Mouse (Mus musculus) CH12.LX (cell line): ENCODE data around the gene Ptgir. TPM values are rescaled to one million over a fixed set of nuclear protein-coding genes. Genes with fewer than 3 reads are reported as not detected.

Experiments used
- DNase-seq: peaks from one replicate; pipeline ENCODE4 v3.0.0-alpha.2; 2013; ENCODE audit errors: extremely low read depth
- H3K27ac ChIP-seq: 2 replicates; pipeline ENCODE4 v1.5.1; 2012; ENCODE audit warnings: low read depth, mild to moderate bottlenecking, control low read depth, moderate library complexity; ENCODE audit not compliant: insufficient read depth
- H3K27me3 ChIP-seq: replicated peaks from 2 replicates; pipeline ENCODE3; 2012; ENCODE audit warnings: inconsistent platforms
- H3K36me3 ChIP-seq, 2 experiments: replicated peaks in 1 of 2; 2 replicates each; pipeline versions ENCODE3 to v1.6.1; 2012; ENCODE audit warnings: inconsistent platforms in 1 of 2, low read length in 1 of 2, mild to moderate bottlenecking in 1 of 2, mixed read lengths in 1 of 2, moderate library complexity in 1 of 2; ENCODE audit not compliant: control insufficient read depth in 1 of 2, insufficient read depth in 1 of 2
- H3K4me1 ChIP-seq, 2 experiments: 2 replicates each; pipeline ENCODE4 v1.6.1; 2012; ENCODE audit warnings: inconsistent platforms in 1 of 2, moderate library complexity in 1 of 2; ENCODE audit not compliant: insufficient read depth in 2 of 2, control insufficient read depth in 1 of 2
- H3K4me2 ChIP-seq: 2 replicates; pipeline ENCODE4 v1.6.1; 2012; ENCODE audit warnings: low read depth, mild to moderate bottlenecking, control low read depth; ENCODE audit not compliant: poor library complexity, insufficient read depth, severe bottlenecking
- H3K4me3 ChIP-seq, 3 experiments: fragments of 150-350 bp in 1 of 3; sonication (generic) in 1 of 3; replicated peaks in 1 of 3; 2 replicates each; pipeline versions ENCODE3 to v1.5.1; 2011 to 2012; ENCODE audit warnings: low read depth in 2 of 3, low read length in 2 of 3, mild to moderate bottlenecking in 2 of 3, moderate library complexity in 2 of 3, control low read depth in 1 of 3, improper control_type of control experiment in 1 of 3, inconsistent platforms in 1 of 3, mixed read lengths in 1 of 3; ENCODE audit not compliant: poor library complexity in 1 of 3
- H3K79me2 ChIP-seq: replicated peaks from 2 replicates; pipeline ENCODE4 v1.6.1; 2012; ENCODE audit warnings: mild to moderate bottlenecking, moderate library complexity; ENCODE audit not compliant: control insufficient read depth, poor library complexity, insufficient read depth, severe bottlenecking; ENCODE audit errors: extremely low read depth
- H3K9ac ChIP-seq: 2 replicates; pipeline ENCODE4 v1.6.1; 2012; ENCODE audit warnings: low read depth, mild to moderate bottlenecking, control low read depth, moderate library complexity; ENCODE audit not compliant: insufficient read depth
- H3K9me3 ChIP-seq: replicated peaks from 2 replicates; pipeline ENCODE3; 2012; ENCODE audit warnings: low read length, inconsistent platforms, mixed read lengths
- BHLHE40 ChIP-seq: IDR thresholded peaks from 2 replicates; pipeline ENCODE4 v1.6.1; 2011; ENCODE audit warnings: mild to moderate bottlenecking, low read depth, low read length, improper control_type of control experiment
- CHD1 ChIP-seq: IDR thresholded peaks from 2 replicates; pipeline ENCODE4 v1.6.1; 2012; ENCODE audit warnings: low read depth, low read length, improper control_type of control experiment, inconsistent platforms
- CHD2 ChIP-seq: IDR thresholded peaks from 2 replicates; pipeline ENCODE4 v1.6.1; 2011; ENCODE audit warnings: low read length, improper control_type of control experiment
- CTCF ChIP-seq, 2 experiments: IDR thresholded peaks in 1 of 2; conservative IDR thresholded peaks in 1 of 2; 2 replicates each; pipeline ENCODE4 v1.5.1; 2011 to 2012; ENCODE audit warnings: low read depth in 2 of 2, low read length in 2 of 2, improper control_type of control experiment in 1 of 2, inconsistent platforms in 1 of 2, mild to moderate bottlenecking in 1 of 2, moderate library complexity in 1 of 2
- E2F4 ChIP-seq: IDR thresholded peaks from 2 replicates; pipeline ENCODE4 v1.6.1; 2011; ENCODE audit warnings: low read depth, low read length, improper control_type of control experiment; ENCODE audit not compliant: insufficient replicate concordance
- ETS1 ChIP-seq: conservative IDR thresholded peaks from 2 replicates; pipeline ENCODE4 v1.6.1; 2012; ENCODE audit warnings: low read depth, mild to moderate bottlenecking, inconsistent platforms, low read length, improper control_type of control experiment, moderate library complexity
- HCFC1 ChIP-seq: IDR thresholded peaks from 2 replicates; pipeline ENCODE4 v1.6.1; 2012; ENCODE audit warnings: low read depth, mild to moderate bottlenecking, inconsistent platforms, low read length, improper control_type of control experiment
- IRF4 ChIP-seq: IDR thresholded peaks from 2 replicates; pipeline ENCODE4 v1.6.1; 2014; ENCODE audit warnings: low read depth, mild to moderate bottlenecking, inconsistent platforms, low read length, improper control_type of control experiment
- JUN ChIP-seq: IDR thresholded peaks from 2 replicates; pipeline ENCODE4 v1.6.1; 2011; ENCODE audit warnings: low read depth, mild to moderate bottlenecking, low read length, improper control_type of control experiment, moderate library complexity; ENCODE audit not compliant: insufficient read depth
- MEF2A ChIP-seq: IDR thresholded peaks from 2 replicates; pipeline ENCODE4 v1.6.1; 2014; ENCODE audit warnings: low read depth, mild to moderate bottlenecking, inconsistent platforms, low read length, improper control_type of control experiment, borderline replicate concordance
- NRF1 ChIP-seq: IDR thresholded peaks from 2 replicates; pipeline ENCODE4 v1.6.1; 2014; ENCODE audit warnings: low read depth, mild to moderate bottlenecking, inconsistent platforms, low read length, improper control_type of control experiment, moderate library complexity
- POLR2A ChIP-seq: IDR thresholded peaks from 2 replicates; pipeline ENCODE4 v1.6.1; 2011; ENCODE audit warnings: low read depth, mild to moderate bottlenecking, improper control_type of control experiment, low read length
- RAD21 ChIP-seq: IDR thresholded peaks from 2 replicates; pipeline ENCODE4 v1.6.1; 2011; ENCODE audit warnings: low read depth, mild to moderate bottlenecking, low read length, improper control_type of control experiment, moderate library complexity
- SMC3 ChIP-seq: IDR thresholded peaks from 2 replicates; pipeline ENCODE4 v1.6.1; 2011; ENCODE audit warnings: low read depth, low read length, improper control_type of control experiment
- TCF12 ChIP-seq: IDR thresholded peaks from 2 replicates; pipeline ENCODE4 v1.6.1; 2014; ENCODE audit warnings: low read depth, mild to moderate bottlenecking, inconsistent platforms, low read length, improper control_type of control experiment
- UBTF ChIP-seq: IDR thresholded peaks from 2 replicates; pipeline ENCODE4 v1.6.1; 2012; ENCODE audit warnings: low read depth, mild to moderate bottlenecking, inconsistent platforms, low read length, improper control_type of control experiment, moderate library complexity
- USF1 ChIP-seq: IDR thresholded peaks from 2 replicates; pipeline ENCODE4 v1.6.1; 2014; ENCODE audit warnings: low read depth, mild to moderate bottlenecking, inconsistent platforms, low read length, improper control_type of control experiment
- ZKSCAN1 ChIP-seq: IDR thresholded peaks from 2 replicates; pipeline ENCODE4 v1.6.1; 2012; ENCODE audit warnings: low read depth, inconsistent platforms, low read length, improper control_type of control experiment, borderline replicate concordance
- dilution Hi-C: fragments of 300-500 bp; cut with MboI; formaldehyde crosslinking; loops from 2 replicates; pipeline ENCODE4 v1.14.3; 2020; ENCODE audit warnings: low sequenced_read_pairs; ENCODE audit not compliant: extremely low pct_unique_long_range_greater_than_20kb, extremely low pct_ligation_motif_present
- in situ Hi-C: fragments of 300-500 bp; cut with MboI; formaldehyde crosslinking; loops from 3 replicates; pipeline ENCODE4 v1.14.3; 2019; ENCODE audit warnings: low sequenced_read_pairs, low pct_ligation_motif_present, low pct_unique_long_range_greater_than_20kb, mixed read lengths
- polyA plus RNA-seq: library from polyadenylated mRNA; unstranded; fragments of >175 nt; gene quantifications from 2 replicates; pipeline ENCODE4 v1.2.1, GENCODE M21; 2012; ENCODE audit warnings: low read depth; ENCODE audit not compliant: insufficient read length
- total RNA-seq, 2 experiments: library from RNA; depleted of rRNA; stranded (reverse); fragments of 300-350 nt in 1 of 2; fragments of >200 nt in 1 of 2; gene quantifications; 2 replicates each; pipeline ENCODE4 v1.2.3; 2012 to 2014

The Ptgir gene
- total and polyA plus RNA-seq, 3 experiments, result 3.8 to 31.1 (median 7.0) TPM

DNA sequence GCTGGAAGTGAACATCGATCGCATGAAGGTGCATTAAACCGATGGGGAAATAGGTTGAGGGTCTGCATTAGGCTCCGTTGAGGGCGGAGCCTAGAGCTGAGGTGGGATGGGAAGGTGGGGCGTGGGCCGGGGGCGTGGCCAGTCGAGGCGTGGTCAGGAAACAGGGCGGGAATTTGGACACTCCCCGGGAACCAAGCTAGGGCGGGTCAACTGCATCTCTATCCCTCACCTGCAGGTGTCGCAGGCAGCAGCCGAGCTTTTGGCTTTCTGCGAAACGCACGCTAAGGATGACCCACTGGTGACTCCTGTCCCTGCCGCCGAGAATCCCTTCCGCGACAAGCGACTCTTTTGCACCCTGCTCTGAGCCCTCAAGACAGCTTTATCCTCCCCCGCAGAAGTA, 11.3 kb upstream of the Ptgir start:
- no peak for TF ChIP-seq JUN
- TF ChIP-seq POLR2A, result peak; percentile 49; the same call in 1 of the 2 replicates
- TF ChIP-seq CTCF (conservative IDR thresholded peaks at IDR 0.05 in 1 of 2, IDR thresholded peaks at IDR 0.05 in 1 of 2; ENCODE audit: low read depth in 2 of 2, low read length in 2 of 2), result peak; percentile 53 to 92
- TF ChIP-seq USF1, result no peak
- TF ChIP-seq UBTF, result no peak
- no peak for TF ChIP-seq ZKSCAN1
- no peak for TF ChIP-seq CHD1
- TF ChIP-seq NRF1, result no peak
- TF ChIP-seq IRF4, result peak; percentile 23; the same call in 1 of the 2 replicates
- TF ChIP-seq MEF2A, result peak; percentile 31; the same call in 1 of the 2 replicates
- TF ChIP-seq RAD21, result peak; percentile 56
- no peak for TF ChIP-seq ETS1
- 0 out of 2 replicates have a peak, but pooled peaks have one; percentile 84 for TF ChIP-seq E2F4
- TF ChIP-seq SMC3, result peak; percentile 93
- 0 out of 2 replicates have a peak, but pooled peaks have one; percentile 11 for TF ChIP-seq TCF12
- Histone ChIP-seq H3K4me2 (peak overlapping the region; percentile 55), H3K36me3 (no peaks in the 10 kb centered on the region), H3K4me3 (peak overlapping the region in 2 of 3 experiments; percentile 32 to 51), H3K79me2 (no peaks in the 10 kb centered on the region), H3K4me1 (peaks cover 15 to 48% of the 10 kb centered on the region in 2 experiments), H3K27me3 (peaks cover 6% of the 10 kb centered on the region), H3K9me3 (no peaks in the 10 kb centered on the region), H3K9ac (0 out of 2 replicates have a peak overlapping the region, but pooled peaks have one; percentile 2), H3K27ac (no peak overlapping the region)
- peak; percentile 74 for DNase-seq
- in situ Hi-C loops, result no loop called here
- dilution Hi-C loops, result no loop called here

DNA sequence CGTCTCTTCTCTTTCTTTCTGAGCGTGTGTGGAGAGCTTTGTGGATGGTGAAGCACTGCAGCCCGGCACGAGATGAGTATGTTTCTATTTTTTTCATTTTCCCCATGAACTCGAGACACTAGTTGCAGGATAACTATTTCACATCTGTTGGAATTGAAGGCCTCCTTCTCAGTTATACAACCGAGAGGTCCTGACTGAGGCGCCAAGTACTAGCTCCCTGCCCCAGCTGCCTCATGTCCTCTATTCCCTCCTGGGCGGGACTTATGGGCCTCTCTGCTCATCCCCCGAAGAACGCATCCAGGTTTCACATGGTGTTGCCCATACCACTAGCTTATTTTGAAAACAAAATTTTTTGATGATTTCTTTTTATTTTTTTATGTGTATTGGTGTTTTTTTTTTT, 10.8 kb upstream of the Ptgir start:
- no peak for DNase-seq
- H3K4me1 ChIP-seq, result peaks cover 19 to 54% of the 10 kb centered on the region in 2 experiments
- peak overlapping the region; percentile 55 for H3K4me2 ChIP-seq
- H3K4me3 ChIP-seq, result peak overlapping the region in 2 of 3 experiments; percentile 32 to 51
- no peaks in the 10 kb centered on the region for H3K79me2 ChIP-seq
- dilution Hi-C loops, result no loop called here
- 0 out of 2 replicates have a peak overlapping the region, but pooled peaks have one; percentile 2 for H3K9ac ChIP-seq
- H3K27me3 ChIP-seq, result peaks cover 6% of the 10 kb centered on the region
- in situ Hi-C loops, result no loop called here
- H3K36me3 ChIP-seq, result no peaks in the 10 kb centered on the region
- TF ChIP-seq HCFC1 (no peak), CHD2 (0 out of 2 replicates have a peak, but pooled peaks have one; percentile 17), BHLHE40 (0 out of 2 replicates have a peak, but pooled peaks have one; percentile 6), IRF4 (no peak)
- H3K27ac ChIP-seq, result no peak overlapping the region
- no peaks in the 10 kb centered on the region for H3K9me3 ChIP-seq
